Mouse (Mus musculus) limb, embryonic 11.5 days (tissue): ENCODE measurements around the gene Maco1. TPM values are rescaled to one million over a fixed set of nuclear protein-coding genes. Genes with fewer than 3 reads are reported as not detected.

ENCODE experiments used
- ATAC-seq: fragments of 200-750 bp; cut with Nextera tagmentation; 2 replicates; pipeline ENCODE4 v1.8.0; 2017; ENCODE audit warnings: low read depth; ENCODE audit not compliant: insufficient number of reproducible peaks, low FRiP score, low TSS enrichment
- DNase-seq: peaks from one replicate; pipeline ENCODE4 v3.0.0-alpha.2; 2015; ENCODE audit warnings: low spot score
- H3K27ac ChIP-seq: fragments of 300-500 bp; sonication (generic); replicated peaks from 2 replicates; pipeline ENCODE4 v1.5.1; 2014; ENCODE audit warnings: low read depth, mild to moderate bottlenecking, low read length
- H3K27me3 ChIP-seq: fragments of 300-500 bp; sonication (generic); 2 replicates; pipeline ENCODE4 v1.6.1; 2014; ENCODE audit warnings: mild to moderate bottlenecking, low read length, mixed read lengths; ENCODE audit not compliant: control insufficient read depth, insufficient read depth
- H3K36me3 ChIP-seq: fragments of 300-500 bp; sonication (generic); 2 replicates; pipeline ENCODE4 v1.6.1; 2014; ENCODE audit warnings: mild to moderate bottlenecking, low read length, moderate library complexity, mixed read lengths; ENCODE audit not compliant: control insufficient read depth, insufficient read depth
- H3K4me1 ChIP-seq: fragments of 300-500 bp; sonication (generic); 2 replicates; pipeline ENCODE4 v1.6.1; 2014; ENCODE audit warnings: low read length, mixed read lengths; ENCODE audit not compliant: control insufficient read depth, insufficient read depth
- H3K4me2 ChIP-seq: fragments of 300-500 bp; sonication (generic); 2 replicates; pipeline ENCODE4 v1.6.1; 2014; ENCODE audit warnings: low read depth, mild to moderate bottlenecking, moderate library complexity; ENCODE audit not compliant: severe bottlenecking
- H3K4me3 ChIP-seq: fragments of 300-500 bp; sonication (generic); 2 replicates; pipeline ENCODE4 v1.5.1; 2014; ENCODE audit warnings: low read depth, low read length
- H3K9ac ChIP-seq: fragments of 300-500 bp; sonication (generic); 2 replicates; pipeline ENCODE4 v1.6.1; 2014; ENCODE audit warnings: mild to moderate bottlenecking, low read length
- H3K9me3 ChIP-seq: fragments of 300-500 bp; sonication (generic); 2 replicates; pipeline ENCODE4 v1.6.1; 2016; ENCODE audit warnings: low read length; ENCODE audit not compliant: control insufficient read depth
- WGBS: fragments of 180-500 bp; shearing (Covaris S2); extraction: QIAGEN DNeasy Blood & Tissue Kit; methylation state at CpG from one replicate; pipeline ENCODE4 v1.1.7; 2014; 5-methylcytosine and 5-hydroxymethylcytosine counted together
- polyA plus RNA-seq: library from polyadenylated mRNA; unstranded; fragments of >200 nt; fragmentation: Nextera tagmentation; extraction: Ambion mirVana; gene quantifications from 2 replicates; pipeline ENCODE4 v1.2.1, GENCODE M21; 2014

Gene Maco1
- polyA plus RNA-seq, 1 experiment from 2014 or later, result 45.4 TPM

DNA sequence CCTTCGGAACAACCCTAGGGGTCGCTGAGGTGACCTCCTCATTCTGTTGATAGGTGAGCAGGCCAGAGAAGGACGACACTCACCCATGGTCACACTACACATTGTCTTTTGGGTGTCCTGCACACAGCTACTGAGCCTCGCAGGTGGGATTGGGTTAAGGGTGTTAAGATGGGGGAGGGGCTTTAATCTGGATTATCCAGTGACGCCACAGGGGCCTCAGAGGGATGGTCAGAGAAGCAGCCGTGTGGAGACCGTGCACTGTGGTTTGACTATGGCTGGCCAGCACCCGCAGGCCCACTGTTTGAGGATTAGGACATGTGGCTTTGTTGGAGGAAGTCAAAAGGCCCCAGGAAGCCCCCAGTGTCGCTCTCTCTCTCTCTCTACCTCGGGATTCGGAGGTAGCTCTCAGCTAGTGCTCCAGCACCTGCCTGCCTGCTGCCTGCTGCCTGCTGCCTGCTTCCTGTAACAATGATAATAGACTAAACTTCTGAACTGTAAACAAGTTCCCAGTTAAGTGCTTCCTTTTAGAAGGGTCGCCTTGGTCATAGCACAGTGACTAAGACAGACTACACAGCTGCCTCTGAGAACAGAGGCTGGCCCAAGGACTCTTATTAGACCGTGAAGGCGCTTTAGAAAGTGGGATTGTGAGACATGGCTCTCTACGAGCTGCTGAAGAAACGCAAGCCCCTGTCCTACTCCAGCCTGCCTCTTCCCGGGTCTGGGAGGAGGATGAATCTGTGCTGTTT is 99.5 kb downstream of the Maco1 start:
- Histone ChIP-seq H3K9me3 (no peaks in the 10 kb centered on the region), H3K4me3 (no peak overlapping the region), H3K27ac (no peak overlapping the region), H3K36me3 (peaks cover 3% of the 10 kb centered on the region; the same call in 1 of the 2 replicates), H3K9ac (no peak overlapping the region), H3K4me1 (peaks cover 29% of the 10 kb centered on the region), H3K27me3 (no peaks in the 10 kb centered on the region), H3K4me2 (no peak overlapping the region)
- 55% methylated on average over 17 of the region's 17 CpGs for WGBS
- DNase-seq (no peak), ATAC-seq (no peak)

DNA sequence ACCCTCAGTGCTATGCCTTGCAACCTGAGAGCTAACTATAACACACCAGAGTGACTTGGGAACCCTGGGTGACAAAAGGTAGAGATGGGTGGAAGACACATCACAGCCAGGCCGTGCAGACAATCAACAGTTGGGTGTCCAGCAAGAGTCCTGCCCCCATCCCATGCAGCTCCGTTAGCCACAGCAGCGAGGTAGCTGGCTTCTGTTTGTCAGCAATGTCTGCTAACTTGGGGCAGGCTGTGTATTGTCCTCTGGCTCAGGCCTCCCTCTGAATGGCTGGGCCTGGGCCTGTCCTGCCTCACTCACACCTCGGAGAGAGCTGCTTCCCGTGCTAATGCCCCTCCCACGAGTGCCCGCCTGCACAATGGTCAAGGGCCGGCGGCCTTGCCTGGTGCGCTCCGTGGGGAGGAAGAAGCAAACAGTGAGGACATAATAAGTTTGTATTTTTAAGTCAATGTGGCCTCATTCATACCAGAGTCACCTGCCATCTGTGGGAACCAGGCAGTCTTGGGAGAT is 100.2 kb downstream of the Maco1 start:
- peak; percentile 55 for DNase-seq
- H3K27ac ChIP-seq, result no peak overlapping the region

More for the DNA sequence above, 100.2 kb downstream of the Maco1 start:
- ATAC-seq, result no peak
- Histone ChIP-seq H3K9me3 (no peaks in the 10 kb centered on the region), H3K4me1 (peaks cover 29% of the 10 kb centered on the region), H3K27me3 (no peaks in the 10 kb centered on the region), H3K4me3 (no peak overlapping the region), H3K9ac (no peak overlapping the region), H3K4me2 (no peak overlapping the region), H3K36me3 (peaks cover 6% of the 10 kb centered on the region; the same call in 1 of the 2 replicates)
- WGBS, result 49% methylated on average over 11 of the region's 11 CpGs

Other genes with a start within 250 kb of the Maco1 start
- gene Man1c1, start 149.1 kb downstream of the Maco1 start, polyA plus RNA-seq, result 2.2 and 2.6 TPM in 2 replicates
- 14.5 and 16.8 TPM in 2 replicates for gene Ldlrap1, start 85.3 kb downstream of the Maco1 start, polyA plus RNA-seq
- gene Rhd, start 11.2 kb upstream of the Maco1 start, polyA plus RNA-seq, result 12.6 and 14.8 TPM in 2 replicates
- gene Tmem50a, start 61.7 kb upstream of the Maco1 start, polyA plus RNA-seq, result 145 and 154 TPM in 2 replicates
- 345 and 367 TPM in 2 replicates for gene Rsrp1, start 70.2 kb upstream of the Maco1 start, polyA plus RNA-seq
- 69.8 and 75.6 TPM in 2 replicates for gene Syf2, start 77.6 kb upstream of the Maco1 start, polyA plus RNA-seq